Mouse (Mus musculus) embryonic fibroblast, embryonic 13.5 days (primary cell): ENCODE measurements at regions not wholly inside any gene's neighbourhood (a gene's known extent, or its start where the extent isn't known, plus 50 kb on each side); places are given as distances from the start of the nearest gene placed in this dataset.

Source experiments
- CTCF ChIP-seq: IDR thresholded peaks from 2 replicates; pipeline ENCODE4 v1.5.1; 2011; ENCODE audit warnings: mild to moderate bottlenecking, control low read depth, low read length, moderate library complexity, borderline replicate concordance; ENCODE audit not compliant: insufficient read depth
- POLR2A ChIP-seq: IDR thresholded peaks from 2 replicates; pipeline ENCODE4 v1.6.1; 2011; ENCODE audit warnings: low read depth, mild to moderate bottlenecking, control low read depth, low read length, moderate library complexity

DNA sequence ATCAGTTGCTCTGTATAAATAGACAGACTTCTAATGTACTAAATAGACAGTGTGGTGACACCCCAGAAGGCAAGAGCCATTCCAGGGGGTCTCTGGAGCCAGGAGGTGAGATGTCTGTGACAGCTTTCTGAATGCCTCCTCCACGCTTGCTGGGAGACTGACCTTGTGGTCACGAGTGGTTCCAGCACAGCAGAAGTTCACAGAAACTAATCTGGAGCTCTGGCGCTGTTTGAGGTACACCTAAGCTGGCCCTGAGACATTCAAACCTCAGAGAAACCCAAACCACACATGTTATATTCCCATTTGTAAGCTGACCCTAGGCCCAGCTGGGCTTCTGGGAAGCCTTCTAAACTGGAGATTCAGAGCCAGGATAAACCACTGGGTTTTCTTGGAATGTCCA lies 79.7 kb upstream of the Ddit4l start:
- TF ChIP-seq CTCF (no peak), POLR2A (no peak)
